Mouse (Mus musculus) C2C12 (cell line): ENCODE measurements around the gene Tec. TPM values are rescaled to one million over a fixed set of nuclear protein-coding genes. Genes with fewer than 3 reads are reported as not detected.

Experiments
- H3K27me3 ChIP-seq: one replicate; pipeline ENCODE4 v1.6.1; 2011; ENCODE audit not compliant: control insufficient read depth, insufficient read depth, insufficient read length
- H3K36me3 ChIP-seq: one replicate; pipeline ENCODE4 v1.6.1; 2011; ENCODE audit not compliant: control insufficient read depth, insufficient read depth
- H3K4me3 ChIP-seq: one replicate; pipeline ENCODE4 v1.5.1; 2011; ENCODE audit warnings: mild to moderate bottlenecking, control low read depth; ENCODE audit not compliant: poor library complexity, insufficient read depth, severe bottlenecking
- H3K79me2 ChIP-seq: one replicate; pipeline ENCODE4 v1.6.1; 2011; ENCODE audit not compliant: control insufficient read depth, insufficient read depth
- H3K79me3 ChIP-seq: one replicate; pipeline ENCODE4 v1.6.1; 2011; ENCODE audit warnings: low read depth, control low read depth
- H3ac ChIP-seq: one replicate; pipeline ENCODE3; 2011; ENCODE audit warnings: low read depth; ENCODE audit not compliant: control insufficient read depth, insufficient read length
- CEBPB ChIP-seq: IDR thresholded peaks from one replicate; pipeline ENCODE4 v1.6.1; 2011; ENCODE audit warnings: low read depth, mild to moderate bottlenecking, control low read depth, moderate library complexity
- CTCF ChIP-seq: IDR thresholded peaks from one replicate; pipeline ENCODE4 v1.5.1; 2011; ENCODE audit not compliant: control insufficient read depth, insufficient read depth, insufficient read length
- FOSL1 ChIP-seq: IDR thresholded peaks from one replicate; pipeline ENCODE4 v1.8.0; 2011; ENCODE audit warnings: mild to moderate bottlenecking, low read length; ENCODE audit not compliant: poor library complexity, insufficient read depth, severe bottlenecking
- MAX ChIP-seq: IDR thresholded peaks from one replicate; pipeline ENCODE4 v1.6.1; 2011; ENCODE audit warnings: mild to moderate bottlenecking, control low read depth
- MYOD1 ChIP-seq: IDR thresholded peaks from one replicate; pipeline ENCODE4 v1.6.1; 2011; ENCODE audit warnings: low read depth; ENCODE audit not compliant: control insufficient read depth, insufficient read length
- MYOG ChIP-seq: IDR thresholded peaks from one replicate; pipeline ENCODE4 v1.6.1; 2011; ENCODE audit not compliant: control insufficient read depth, insufficient read length; ENCODE audit errors: extremely low read depth
- USF1 ChIP-seq: IDR thresholded peaks from one replicate; pipeline ENCODE4 v1.6.1; 2011; ENCODE audit warnings: low read depth, mild to moderate bottlenecking, control low read depth, moderate library complexity
- polyA plus RNA-seq: library from polyadenylated mRNA; unstranded; fragments of >200 nt; fragmentation: generic; extraction: Trizol; gene quantifications from one replicate; pipeline ENCODE4 v1.2.1, GENCODE M21; 2012; ENCODE audit warnings: missing spikeins

Tec gene
- polyA plus RNA-seq, 1 experiment = 0.88 TPM

- no peaks in the 10 kb centered on the region for H3K36me3 ChIP-seq
- H3K79me2 ChIP-seq = no peaks in the 10 kb centered on the region
- no peak overlapping the region for H3ac ChIP-seq
- no peak for TF ChIP-seq CTCF
- no peak for TF ChIP-seq CEBPB
- no peak for TF ChIP-seq FOSL1
- no peak for TF ChIP-seq MYOG
- no peak for TF ChIP-seq MYOD1
- no peak for TF ChIP-seq MAX
- TF ChIP-seq USF1 = no peak
- no peaks in the 10 kb centered on the region for H3K79me3 ChIP-seq
- H3K4me3 ChIP-seq = no peak overlapping the region
- no peaks in the 10 kb centered on the region for H3K27me3 ChIP-seq
These were observed 10.0 kb downstream of the Tec start for GRCm38 (mm10) chr5:72858306-72858705.

- no peak for TF ChIP-seq USF1
- peak; percentile 47 for TF ChIP-seq CEBPB
- Histone ChIP-seq H3K36me3 (no peaks in the 10 kb centered on the region), H3K79me2 (no peaks in the 10 kb centered on the region), H3ac (no peak overlapping the region), H3K79me3 (no peaks in the 10 kb centered on the region), H3K27me3 (no peaks in the 10 kb centered on the region), H3K4me3 (no peak overlapping the region)
These were observed 10.5 kb downstream of the Tec start for GRCm38 (mm10) chr5:72857756-72858155.

GRCm38 (mm10) chr5:72856255-72856878 is 11.9 kb downstream of the Tec start:
- no peaks in the 10 kb centered on the region for H3K79me2 ChIP-seq
- no peak overlapping the region for H3K4me3 ChIP-seq
- H3K79me3 ChIP-seq = no peaks in the 10 kb centered on the region
- no peak overlapping the region for H3ac ChIP-seq
- no peaks in the 10 kb centered on the region for H3K27me3 ChIP-seq
- no peak for TF ChIP-seq MAX
- TF ChIP-seq MYOD1 = peak; percentile 14
- peak; percentile 61 for TF ChIP-seq USF1
- H3K36me3 ChIP-seq = no peaks in the 10 kb centered on the region

GRCm38 (mm10) chr5:72855685-72856124 is 12.6 kb downstream of the Tec start:
- no peaks in the 10 kb centered on the region for H3K27me3 ChIP-seq
- no peaks in the 10 kb centered on the region for H3K79me2 ChIP-seq
- TF ChIP-seq FOSL1 = no peak
- TF ChIP-seq USF1 = no peak
- TF ChIP-seq MYOD1 = peak; percentile 27
- TF ChIP-seq MYOG = no peak
- no peak for TF ChIP-seq CEBPB
- TF ChIP-seq MAX = peak; percentile 84
- no peak for TF ChIP-seq CTCF
- H3K79me3 ChIP-seq = no peaks in the 10 kb centered on the region
- H3ac ChIP-seq = peak overlapping the region; percentile 18
- H3K4me3 ChIP-seq = no peak overlapping the region
- no peaks in the 10 kb centered on the region for H3K36me3 ChIP-seq

GRCm38 (mm10) chr5:72854141-72854990 is 13.9 kb downstream of the Tec start:
- Histone ChIP-seq H3K4me3 (no peak overlapping the region), H3K27me3 (no peaks in the 10 kb centered on the region), H3ac (no peak overlapping the region), H3K79me3 (no peaks in the 10 kb centered on the region), H3K79me2 (no peaks in the 10 kb centered on the region), H3K36me3 (no peaks in the 10 kb centered on the region)
- TF ChIP-seq CTCF (no peak), FOSL1 (no peak), MAX (no peak), MYOG (no peak), USF1 (no peak), MYOD1 (no peak), CEBPB (no peak)

- no peak overlapping the region for H3K4me3 ChIP-seq
- no peaks in the 10 kb centered on the region for H3K79me3 ChIP-seq
- H3K27me3 ChIP-seq = no peaks in the 10 kb centered on the region
- TF ChIP-seq MYOG = no peak
- no peak for TF ChIP-seq MAX
- TF ChIP-seq MYOD1 = no peak
- no peak for TF ChIP-seq USF1
- TF ChIP-seq CTCF = no peak
- no peak for TF ChIP-seq FOSL1
- TF ChIP-seq CEBPB = no peak
- H3ac ChIP-seq = no peak overlapping the region
- H3K79me2 ChIP-seq = no peaks in the 10 kb centered on the region
- no peaks in the 10 kb centered on the region for H3K36me3 ChIP-seq
These were observed 14.9 kb downstream of the Tec start for GRCm38 (mm10) chr5:72853365-72853764.
